Mouse (Mus musculus) CH12.LX (cell line): ENCODE results near the gene Wdr38. TPM values are rescaled to one million over a fixed set of nuclear protein-coding genes. Genes with fewer than 3 reads are reported as not detected.

Experiments used
- DNase-seq: peaks from one replicate; pipeline ENCODE4 v3.0.0-alpha.2; 2013; ENCODE audit errors: extremely low read depth
- H3K27ac ChIP-seq: 2 replicates; pipeline ENCODE4 v1.5.1; 2012; ENCODE audit warnings: low read depth, mild to moderate bottlenecking, control low read depth, moderate library complexity; ENCODE audit not compliant: insufficient read depth
- H3K27me3 ChIP-seq: replicated peaks from 2 replicates; pipeline ENCODE3; 2012; ENCODE audit warnings: inconsistent platforms
- H3K36me3 ChIP-seq, 2 experiments: replicated peaks in 1 of 2; 2 replicates each; pipeline versions ENCODE3 to v1.6.1; 2012; ENCODE audit warnings: inconsistent platforms in 1 of 2, low read length in 1 of 2, mild to moderate bottlenecking in 1 of 2, mixed read lengths in 1 of 2, moderate library complexity in 1 of 2; ENCODE audit not compliant: control insufficient read depth in 1 of 2, insufficient read depth in 1 of 2
- H3K4me1 ChIP-seq, 2 experiments: 2 replicates each; pipeline ENCODE4 v1.6.1; 2012; ENCODE audit warnings: inconsistent platforms in 1 of 2, moderate library complexity in 1 of 2; ENCODE audit not compliant: insufficient read depth in 2 of 2, control insufficient read depth in 1 of 2
- H3K4me2 ChIP-seq: 2 replicates; pipeline ENCODE4 v1.6.1; 2012; ENCODE audit warnings: low read depth, mild to moderate bottlenecking, control low read depth; ENCODE audit not compliant: poor library complexity, insufficient read depth, severe bottlenecking
- H3K4me3 ChIP-seq, 3 experiments: fragments of 150-350 bp in 1 of 3; sonication (generic) in 1 of 3; replicated peaks in 1 of 3; 2 replicates each; pipeline versions ENCODE3 to v1.5.1; 2011 to 2012; ENCODE audit warnings: low read depth in 2 of 3, low read length in 2 of 3, mild to moderate bottlenecking in 2 of 3, moderate library complexity in 2 of 3, control low read depth in 1 of 3, improper control_type of control experiment in 1 of 3, inconsistent platforms in 1 of 3, mixed read lengths in 1 of 3; ENCODE audit not compliant: poor library complexity in 1 of 3
- H3K79me2 ChIP-seq: replicated peaks from 2 replicates; pipeline ENCODE4 v1.6.1; 2012; ENCODE audit warnings: mild to moderate bottlenecking, moderate library complexity; ENCODE audit not compliant: control insufficient read depth, poor library complexity, insufficient read depth, severe bottlenecking; ENCODE audit errors: extremely low read depth
- H3K9ac ChIP-seq: 2 replicates; pipeline ENCODE4 v1.6.1; 2012; ENCODE audit warnings: low read depth, mild to moderate bottlenecking, control low read depth, moderate library complexity; ENCODE audit not compliant: insufficient read depth
- H3K9me3 ChIP-seq: replicated peaks from 2 replicates; pipeline ENCODE3; 2012; ENCODE audit warnings: low read length, inconsistent platforms, mixed read lengths
- CHD2 ChIP-seq: IDR thresholded peaks from 2 replicates; pipeline ENCODE4 v1.6.1; 2011; ENCODE audit warnings: low read length, improper control_type of control experiment
- JUND ChIP-seq: conservative IDR thresholded peaks from 2 replicates; pipeline ENCODE4 v1.6.1; 2011; ENCODE audit warnings: low read depth, low read length, improper control_type of control experiment
- MAFK ChIP-seq: IDR thresholded peaks from 2 replicates; pipeline ENCODE4 v1.6.1; 2011; ENCODE audit warnings: low read length, improper control_type of control experiment; ENCODE audit not compliant: insufficient replicate concordance
- MAX ChIP-seq: IDR thresholded peaks from 2 replicates; pipeline ENCODE4 v1.6.1; 2011; ENCODE audit warnings: low read length, improper control_type of control experiment
- MAZ ChIP-seq: IDR thresholded peaks from 2 replicates; pipeline ENCODE4 v1.6.1; 2012; ENCODE audit warnings: low read depth, mild to moderate bottlenecking, inconsistent platforms, low read length, improper control_type of control experiment, moderate library complexity
- MEF2A ChIP-seq: IDR thresholded peaks from 2 replicates; pipeline ENCODE4 v1.6.1; 2014; ENCODE audit warnings: low read depth, mild to moderate bottlenecking, inconsistent platforms, low read length, improper control_type of control experiment, borderline replicate concordance
- MYC ChIP-seq: IDR thresholded peaks from 2 replicates; pipeline ENCODE4 v1.6.1; 2011; ENCODE audit warnings: low read depth, mild to moderate bottlenecking, improper control_type of control experiment, low read length
- NELFE ChIP-seq: IDR thresholded peaks from 2 replicates; pipeline ENCODE4 v1.6.1; 2011; ENCODE audit warnings: low read depth, low read length, improper control_type of control experiment
- PAX5 ChIP-seq: IDR thresholded peaks from 2 replicates; pipeline ENCODE4 v1.6.1; 2012; ENCODE audit warnings: low read length, inconsistent platforms, mixed read lengths
- POLR2A ChIP-seq: IDR thresholded peaks from 2 replicates; pipeline ENCODE4 v1.6.1; 2011; ENCODE audit warnings: low read depth, mild to moderate bottlenecking, improper control_type of control experiment, low read length
- SMC3 ChIP-seq: IDR thresholded peaks from 2 replicates; pipeline ENCODE4 v1.6.1; 2011; ENCODE audit warnings: low read depth, low read length, improper control_type of control experiment
- TCF12 ChIP-seq: IDR thresholded peaks from 2 replicates; pipeline ENCODE4 v1.6.1; 2014; ENCODE audit warnings: low read depth, mild to moderate bottlenecking, inconsistent platforms, low read length, improper control_type of control experiment
- ZC3H11A ChIP-seq: IDR thresholded peaks from 2 replicates; pipeline ENCODE4 v1.6.1; 2012; ENCODE audit warnings: low read depth, mild to moderate bottlenecking, inconsistent platforms, low read length, improper control_type of control experiment
- ZKSCAN1 ChIP-seq: IDR thresholded peaks from 2 replicates; pipeline ENCODE4 v1.6.1; 2012; ENCODE audit warnings: low read depth, inconsistent platforms, low read length, improper control_type of control experiment, borderline replicate concordance
- ZMIZ1 ChIP-seq: IDR thresholded peaks from 2 replicates; pipeline ENCODE4 v1.6.1; 2012; ENCODE audit warnings: low read depth, mild to moderate bottlenecking, inconsistent platforms, low read length, improper control_type of control experiment
- ZNF384 ChIP-seq: IDR thresholded peaks from 2 replicates; pipeline ENCODE4 v1.6.1; 2012; ENCODE audit warnings: low read depth, low read length, improper control_type of control experiment, inconsistent platforms
- dilution Hi-C: fragments of 300-500 bp; cut with MboI; formaldehyde crosslinking; loops from 2 replicates; pipeline ENCODE4 v1.14.3; 2020; ENCODE audit warnings: low sequenced_read_pairs; ENCODE audit not compliant: extremely low pct_unique_long_range_greater_than_20kb, extremely low pct_ligation_motif_present
- in situ Hi-C: fragments of 300-500 bp; cut with MboI; formaldehyde crosslinking; loops from 3 replicates; pipeline ENCODE4 v1.14.3; 2019; ENCODE audit warnings: low sequenced_read_pairs, low pct_ligation_motif_present, low pct_unique_long_range_greater_than_20kb, mixed read lengths
- polyA plus RNA-seq: library from polyadenylated mRNA; unstranded; fragments of >175 nt; gene quantifications from 2 replicates; pipeline ENCODE4 v1.2.1, GENCODE M21; 2012; ENCODE audit warnings: low read depth; ENCODE audit not compliant: insufficient read length
- total RNA-seq, 2 experiments: library from RNA; depleted of rRNA; stranded (reverse); fragments of 300-350 nt in 1 of 2; fragments of >200 nt in 1 of 2; gene quantifications; 2 replicates each; pipeline ENCODE4 v1.2.3; 2012 to 2014

Gene Wdr38
- total and polyA plus RNA-seq, 3 experiments: 0.28 to 1.0 (median 0.40) TPM

GRCm38 (mm10) chr2:38964198-38964597, 33.1 kb upstream of the Wdr38 start:
- H3K36me3 ChIP-seq: peaks cover 0 to 28% of the 10 kb centered on the region in 2 experiments
- no peak overlapping the region for H3K27ac ChIP-seq
- DNase-seq: no peak
- no peak overlapping the region for H3K4me2 ChIP-seq
- no peaks in the 10 kb centered on the region for H3K9me3 ChIP-seq
- dilution Hi-C loops (no loop called here), in situ Hi-C loops (no loop called here)
- TF ChIP-seq POLR2A: no peak
- peaks cover 0 to 11% of the 10 kb centered on the region in 2 experiments; a peak in 1 of 4 replicates for H3K4me1 ChIP-seq
- H3K4me3 ChIP-seq: no peak overlapping the region
- H3K27me3 ChIP-seq: no peaks in the 10 kb centered on the region
- no peak overlapping the region for H3K9ac ChIP-seq
- no peaks in the 10 kb centered on the region for H3K79me2 ChIP-seq

DNA sequence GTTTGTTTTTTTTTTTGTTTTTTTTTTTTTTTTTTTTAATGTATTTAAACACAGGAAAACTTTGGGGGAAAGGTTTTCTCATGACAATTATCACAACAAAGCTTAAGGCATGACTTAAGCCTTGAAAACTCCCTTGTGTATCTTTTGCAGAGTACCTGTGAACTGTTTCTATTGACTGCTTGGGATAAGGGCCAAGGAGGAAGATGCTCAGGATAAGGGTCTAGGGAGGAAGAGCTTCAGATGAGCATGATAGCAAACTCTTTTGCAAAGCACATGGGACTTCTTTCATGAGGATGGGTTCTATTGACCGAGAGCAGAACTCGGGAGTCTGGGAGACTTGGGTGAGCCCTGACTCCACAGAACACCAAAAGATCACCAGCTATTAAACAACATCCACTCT, 27.6 kb upstream of the Wdr38 start:
- no peak overlapping the region for H3K4me2 ChIP-seq
- no peaks in the 10 kb centered on the region for H3K27me3 ChIP-seq
- H3K36me3 ChIP-seq: no peaks in the 10 kb centered on the region
- H3K9ac ChIP-seq: no peak overlapping the region
- dilution Hi-C loops (no loop called here), in situ Hi-C loops (no loop called here)
- DNase-seq: no peak
- H3K4me1 ChIP-seq: peaks cover 2 to 23% of the 10 kb centered on the region in 2 experiments; a peak in 3 of 4 replicates
- no peak overlapping the region for H3K27ac ChIP-seq
- no peak for TF ChIP-seq MAFK
- TF ChIP-seq ZC3H11A: no peak
- no peak for TF ChIP-seq JUND
- TF ChIP-seq SMC3: no peak
- TF ChIP-seq ZNF384: no peak
- no peak for TF ChIP-seq MAZ
- H3K79me2 ChIP-seq: no peaks in the 10 kb centered on the region
- H3K4me3 ChIP-seq: no peak overlapping the region
- H3K9me3 ChIP-seq: no peaks in the 10 kb centered on the region

GRCm38 (mm10) chr2:38970057-38970456, 27.2 kb upstream of the Wdr38 start:
- Histone ChIP-seq H3K4me2 (no peak overlapping the region), H3K27me3 (no peaks in the 10 kb centered on the region), H3K9me3 (no peaks in the 10 kb centered on the region), H3K9ac (no peak overlapping the region)
- no peak for DNase-seq
- dilution Hi-C loops: no loop called here
- TF ChIP-seq NELFE (no peak), MYC (no peak), ZMIZ1 (no peak), TCF12 (no peak), MEF2A (no peak), PAX5 (no peak), ZKSCAN1 (no peak), MAFK (no peak), ZNF384 (no peak), ZC3H11A (no peak), CHD2 (no peak), MAX (no peak)
- TF ChIP-seq, all 38 proteins: peak for 0
- Histone ChIP-seq H3K4me1 (peaks cover 2 to 24% of the 10 kb centered on the region in 2 experiments; a peak in 3 of 4 replicates), H3K27ac (no peak overlapping the region), H3K79me2 (no peaks in the 10 kb centered on the region), H3K4me3 (no peak overlapping the region), H3K36me3 (no peaks in the 10 kb centered on the region)
- in situ Hi-C loops: no loop called here
